In genomic region chrX:85721226-85721625, GRCm38 (mm10) we compare ENCODE assay signal across 9 mouse cellular contexts. TPM values are rescaled to one million over a fixed set of nuclear protein-coding genes. Genes with fewer than 3 reads are reported as not detected.
A peak's percentile ranks its signal among the peaks of the same experiment; 100 is the strongest.
DNase-seq lines count a peak whose midpoint lies in the region; ATAC-seq and TF ChIP-seq lines count a peak whose summit lies in the region.
"Had no signal": no experiment of that assay in that cellular context is flagged by ENCODE, and none has a peak within 500 bp of the region (broad histone marks: within the 10 kb centered on the region; RNA-seq: fewer than 3 reads in every experiment).

No protein-coding gene starts in this region.

- H3K4me3 ChIP-seq in intestine, postnatal 0 days (ENCODE audit: low read depth, low read length): no peak overlapping the region
- no peak overlapping the region for H3K4me3 ChIP-seq in intestine, embryonic 15.5 days (replicated peaks)
- H3K4me3 ChIP-seq in spleen, adult 2 months (ENCODE audit: extremely low read depth, insufficient read depth, insufficient read length): no peak overlapping the region
- H3K4me3 ChIP-seq in forebrain, embryonic 16.5 days (replicated peaks; ENCODE audit: low read length): no peak overlapping the region
- H3K4me3 ChIP-seq: hindbrain, embryonic 15.5 days; midbrain, embryonic 12.5 days had no signal

- no peak overlapping the region for H3K4me2 ChIP-seq in intestine, postnatal 0 days (replicated peaks; ENCODE audit: low read depth)
- no peak overlapping the region for H3K4me2 ChIP-seq in intestine, embryonic 15.5 days (replicated peaks)
- no peak overlapping the region for H3K4me2 ChIP-seq in forebrain, embryonic 16.5 days (ENCODE audit: low read length)
- H3K4me2 ChIP-seq: hindbrain, embryonic 15.5 days; midbrain, embryonic 12.5 days had no signal

- TF ChIP-seq CTCF in intestine, postnatal 0 days (IDR thresholded peaks at IDR 0.05; ENCODE audit: low read depth): peak; percentile 64
- TF ChIP-seq CTCF in brain, embryonic 14.5 days (IDR thresholded peaks at IDR 0.05; ENCODE audit: borderline replicate concordance, extremely low read depth, insufficient read depth, insufficient read length): peak; percentile 37; the same call in 1 of the 2 replicates
- TF ChIP-seq CTCF in spleen, adult 2 months (IDR thresholded peaks at IDR 0.05; ENCODE audit: extremely low read depth, insufficient read depth, insufficient read length, insufficient replicate concordance): peak; percentile 25; the same call in 1 of the 2 replicates

- no peak for TF ChIP-seq POLR2A in brain, embryonic 14.5 days (IDR thresholded peaks at IDR 0.05; ENCODE audit: borderline replicate concordance, extremely low read depth, insufficient read depth, insufficient read length, poor library complexity, severe bottlenecking)
- no peak for TF ChIP-seq POLR2A in spleen, adult 2 months (IDR thresholded peaks at IDR 0.05; ENCODE audit: low read depth, low read length)

- H3K9ac ChIP-seq in intestine, postnatal 0 days (ENCODE audit: low read depth, low read length): no peak overlapping the region
- H3K9ac ChIP-seq in intestine, embryonic 15.5 days: no peak overlapping the region
- H3K9ac ChIP-seq in forebrain, embryonic 16.5 days (replicated peaks; ENCODE audit: low read depth, low read length): no peak overlapping the region
- H3K9ac ChIP-seq: hindbrain, embryonic 15.5 days; midbrain, embryonic 12.5 days had no signal

- H3K27ac ChIP-seq in intestine, postnatal 0 days (ENCODE audit: low read depth, low read length): no peak overlapping the region
- H3K27ac ChIP-seq in intestine, embryonic 15.5 days: no peak overlapping the region
- no peak overlapping the region for H3K27ac ChIP-seq in spleen, adult 2 months (ENCODE audit: insufficient read depth, low read length)
- H3K27ac ChIP-seq in forebrain, embryonic 16.5 days (ENCODE audit: low read length): no peak overlapping the region
- H3K27ac ChIP-seq: hindbrain, embryonic 15.5 days; midbrain, embryonic 12.5 days had no signal

- peak; percentile 10 for DNase-seq in ES-CJ7 (ENCODE audit: low read depth, low spot score)
- DNase-seq in brain, embryonic 14.5 days (ENCODE audit: low read depth): no peak
- DNase-seq in spleen, adult 2 months (ENCODE audit: low read depth in 1 of 2, low spot score in 2 of 2): peak in 1 of 2 experiments; percentile 14
- DNase-seq in right cerebral cortex, adult 2 months (ENCODE audit: low spot score in 2 of 2): no peak

- H3K36me3 ChIP-seq in intestine, postnatal 0 days (ENCODE audit: control insufficient read depth, insufficient read depth): no peaks in the 10 kb centered on the region
- no peaks in the 10 kb centered on the region for H3K36me3 ChIP-seq in intestine, embryonic 15.5 days
- H3K36me3 ChIP-seq in spleen, adult 2 months (ENCODE audit: control insufficient read depth, insufficient read depth, low read length): no peaks in the 10 kb centered on the region
- no peaks in the 10 kb centered on the region for H3K36me3 ChIP-seq in forebrain, embryonic 16.5 days (ENCODE audit: control insufficient read depth, insufficient read depth)
- H3K36me3 ChIP-seq: hindbrain, embryonic 15.5 days; midbrain, embryonic 12.5 days had no signal

- no peaks in the 10 kb centered on the region for H3K27me3 ChIP-seq in intestine, postnatal 0 days (replicated peaks; ENCODE audit: control insufficient read depth, insufficient read depth, low read length)
- no peaks in the 10 kb centered on the region for H3K27me3 ChIP-seq in intestine, embryonic 15.5 days (replicated peaks)
- H3K27me3 ChIP-seq in spleen, adult 2 months (ENCODE audit: control insufficient read depth, insufficient read depth, low read length): no peaks in the 10 kb centered on the region
- H3K27me3 ChIP-seq in forebrain, embryonic 16.5 days (replicated peaks; ENCODE audit: control insufficient read depth, insufficient read depth, low read length): no peaks in the 10 kb centered on the region
- H3K27me3 ChIP-seq: hindbrain, embryonic 15.5 days; midbrain, embryonic 12.5 days had no signal

- no peaks in the 10 kb centered on the region for H3K9me3 ChIP-seq in intestine, postnatal 0 days (ENCODE audit: control insufficient read depth)
- H3K9me3 ChIP-seq in intestine, embryonic 15.5 days: no peaks in the 10 kb centered on the region
- no peaks in the 10 kb centered on the region for H3K9me3 ChIP-seq in forebrain, embryonic 16.5 days (ENCODE audit: control insufficient read depth, low read length)
- H3K9me3 ChIP-seq: hindbrain, embryonic 15.5 days; midbrain, embryonic 12.5 days had no signal

- H3K4me1 ChIP-seq in intestine, postnatal 0 days (replicated peaks; ENCODE audit: control insufficient read depth, insufficient read depth, low read length): no peaks in the 10 kb centered on the region
- no peaks in the 10 kb centered on the region for H3K4me1 ChIP-seq in intestine, embryonic 15.5 days (replicated peaks)
- no peaks in the 10 kb centered on the region for H3K4me1 ChIP-seq in spleen, adult 2 months (ENCODE audit: control insufficient read depth, insufficient read depth, insufficient read length)
- H3K4me1 ChIP-seq in forebrain, embryonic 16.5 days (replicated peaks; ENCODE audit: control insufficient read depth, insufficient read depth, low read length): no peaks in the 10 kb centered on the region
- H3K4me1 ChIP-seq: hindbrain, embryonic 15.5 days; midbrain, embryonic 12.5 days had no signal

- no peak for ATAC-seq in intestine, postnatal 0 days
- no peak for ATAC-seq in intestine, embryonic 15.5 days
- no peak for ATAC-seq in forebrain, embryonic 16.5 days

RNA-seq across cellular contexts. Expression of gene Gk, which starts 55.4 kb away (rescaled TPM):
- 78.9 and 83.3 TPM in 2 replicates for polyA plus RNA-seq in intestine, postnatal 0 days (2015; fragmentation: Nextera tagmentation; extraction: Ambion mirVana)
- 24.5 and 25.4 TPM in 2 replicates for polyA plus RNA-seq in intestine, embryonic 15.5 days (2015; fragmentation: Nextera tagmentation; extraction: Ambion mirVana)
- polyA plus RNA-seq in brain, embryonic 14.5 days (2012; rRNA removed): 5.0 and 6.7 TPM in 2 replicates
- 0.33 and 0.35 TPM in 2 replicates for polyA plus RNA-seq in spleen, adult 2 months (2012; rRNA removed)
- polyA plus RNA-seq in forebrain, embryonic 16.5 days (2015; fragmentation: Nextera tagmentation; extraction: Ambion mirVana): 9.1 and 9.5 TPM in 2 replicates
